Mouse (Mus musculus): Measurements from ENCODE around the gene Cd164. TPM values are rescaled to one million over a fixed set of nuclear protein-coding genes. Genes with fewer than 3 reads are reported as not detected.
A peak's percentile ranks its signal among the peaks of the same experiment; 100 is the strongest.

The Cd164 gene
- polyA plus RNA-seq, 1 experiment from 2014 or later, result 44.6 TPM

DNA sequence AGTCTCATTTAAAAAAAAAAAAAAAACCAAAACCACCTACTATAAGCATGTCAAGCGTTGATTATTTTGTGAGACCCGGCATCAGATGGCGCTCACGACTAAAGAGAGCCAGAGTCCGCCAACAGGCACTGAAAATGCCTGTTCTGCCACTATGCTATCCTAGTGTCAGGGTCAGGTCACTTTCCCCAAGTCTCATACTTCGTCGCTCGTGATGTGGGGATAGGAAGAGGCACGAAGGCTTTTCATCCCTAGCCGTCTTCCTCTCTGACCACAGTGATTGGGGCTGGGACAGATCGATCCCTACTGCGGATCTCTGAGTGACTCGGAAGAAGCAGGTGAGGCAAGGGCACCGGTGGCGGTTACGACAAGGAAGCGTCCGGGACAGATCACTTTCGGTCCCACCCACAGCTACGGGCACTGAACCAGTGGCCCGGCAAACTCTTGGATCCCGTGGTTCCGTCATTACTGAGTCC lies 670 bp upstream of the Cd164 start:
- peak overlapping the region; percentile 100 for H3K27ac ChIP-seq (ENCODE audit: low read depth, low read length)
- H3K4me1 ChIP-seq (ENCODE audit: control insufficient read depth, insufficient read depth, low read length), result peaks cover 15% of the 10 kb centered on the region
- peak overlapping the region; percentile 88 for H3K9ac ChIP-seq (replicated peaks; ENCODE audit: low read depth, low read length)
- H3K4me3 ChIP-seq (ENCODE audit: low read depth, low read length), result peak overlapping the region; percentile 75
- ATAC-seq (ENCODE audit: low read depth), result peak; percentile 63
- no peaks in the 10 kb centered on the region for H3K27me3 ChIP-seq (ENCODE audit: control insufficient read depth, insufficient read depth, low read length)
- peak overlapping the region; percentile 73 for H3K4me2 ChIP-seq (ENCODE audit: low read depth, low read length)
- no peaks in the 10 kb centered on the region for H3K36me3 ChIP-seq (ENCODE audit: control insufficient read depth, insufficient read depth, low read length)
- H3K9me3 ChIP-seq (ENCODE audit: control insufficient read depth, low read length), result no peaks in the 10 kb centered on the region
- under 1% methylated on average over 23 of the region's 23 CpGs for WGBS

DNA sequence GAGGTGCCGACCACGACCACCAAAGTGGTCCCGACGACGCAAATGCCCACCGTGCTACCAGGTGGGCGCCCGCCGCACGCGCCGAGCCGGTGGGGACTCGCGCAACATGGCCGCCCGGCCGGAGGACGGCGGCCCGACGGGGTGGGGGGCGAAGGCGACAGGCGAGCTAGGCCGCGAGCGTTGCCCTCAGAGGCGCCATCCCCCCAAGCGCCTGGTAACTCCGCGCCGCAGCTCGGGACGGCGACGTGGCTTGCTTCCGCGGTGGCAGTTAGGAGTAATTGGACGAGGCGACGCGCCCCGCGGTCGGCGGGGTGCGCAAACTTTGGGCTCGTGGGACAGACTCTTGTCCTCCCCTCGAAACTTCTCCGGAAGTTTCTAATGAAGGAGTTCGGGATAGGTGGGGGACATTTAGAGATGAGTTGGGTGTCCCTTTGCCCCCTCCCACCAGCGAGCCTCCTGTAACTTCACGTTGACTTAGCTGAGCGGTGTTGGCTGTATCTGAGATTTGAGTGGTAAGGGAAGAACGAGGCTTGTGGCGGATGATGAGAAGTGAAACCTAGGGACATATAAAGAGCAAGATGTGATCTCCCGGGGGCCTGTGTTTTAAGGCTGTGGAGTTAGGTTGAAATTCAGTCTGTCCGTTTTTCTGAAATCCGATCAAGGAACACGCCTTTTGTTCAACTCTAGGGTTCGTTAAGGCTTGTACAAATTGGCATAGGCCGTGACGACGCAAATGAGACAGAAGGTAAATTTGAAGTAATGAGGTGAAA lies 611 bp downstream of the Cd164 start:
- Histone ChIP-seq H3K4me3 (ENCODE audit: low read depth, low read length) (peak overlapping the region; percentile 75), H3K36me3 (ENCODE audit: control insufficient read depth, insufficient read depth, low read length) (no peaks in the 10 kb centered on the region), H3K27ac (ENCODE audit: low read depth, low read length) (peak overlapping the region; percentile 100), H3K9ac (replicated peaks; ENCODE audit: low read depth, low read length) (peak overlapping the region; percentile 88), H3K27me3 (ENCODE audit: control insufficient read depth, insufficient read depth, low read length) (no peaks in the 10 kb centered on the region), H3K9me3 (ENCODE audit: control insufficient read depth, low read length) (no peaks in the 10 kb centered on the region), H3K4me2 (ENCODE audit: low read depth, low read length) (peak overlapping the region; percentile 73), H3K4me1 (ENCODE audit: control insufficient read depth, insufficient read depth, low read length) (peaks cover 15% of the 10 kb centered on the region)
- ATAC-seq (ENCODE audit: low read depth), result peak; percentile 6; the same call in 1 of the 2 replicates
- under 1% methylated on average over 65 of the region's 65 CpGs for WGBS

DNA sequence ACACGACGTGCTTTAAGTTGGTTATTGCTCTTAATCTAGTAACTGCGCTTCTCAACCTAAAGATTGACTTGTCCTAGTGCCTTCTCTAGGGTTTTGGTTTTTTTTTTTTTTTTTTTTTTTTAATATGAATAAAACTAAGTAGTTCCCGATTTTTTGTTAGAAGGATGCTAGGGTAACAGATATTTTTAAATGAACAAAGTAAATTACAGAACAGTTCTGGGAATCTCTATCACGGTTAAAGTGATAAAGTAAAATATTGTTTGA lies 1.1 kb downstream of the Cd164 start:
- Histone ChIP-seq H3K36me3 (ENCODE audit: control insufficient read depth, insufficient read depth, low read length) (no peaks in the 10 kb centered on the region), H3K9me3 (ENCODE audit: control insufficient read depth, low read length) (no peaks in the 10 kb centered on the region), H3K4me1 (ENCODE audit: control insufficient read depth, insufficient read depth, low read length) (peaks cover 15% of the 10 kb centered on the region), H3K4me2 (ENCODE audit: low read depth, low read length) (peak overlapping the region; percentile 73), H3K27me3 (ENCODE audit: control insufficient read depth, insufficient read depth, low read length) (no peaks in the 10 kb centered on the region), H3K27ac (ENCODE audit: low read depth, low read length) (no peak overlapping the region), H3K9ac (replicated peaks; ENCODE audit: low read depth, low read length) (peak overlapping the region; percentile 88; the same call in 1 of the 2 replicates), H3K4me3 (ENCODE audit: low read depth, low read length) (peak overlapping the region; percentile 75)
- WGBS, result 4% methylated on average over 5 of the region's 5 CpGs
- no peak for ATAC-seq (ENCODE audit: low read depth)

DNA sequence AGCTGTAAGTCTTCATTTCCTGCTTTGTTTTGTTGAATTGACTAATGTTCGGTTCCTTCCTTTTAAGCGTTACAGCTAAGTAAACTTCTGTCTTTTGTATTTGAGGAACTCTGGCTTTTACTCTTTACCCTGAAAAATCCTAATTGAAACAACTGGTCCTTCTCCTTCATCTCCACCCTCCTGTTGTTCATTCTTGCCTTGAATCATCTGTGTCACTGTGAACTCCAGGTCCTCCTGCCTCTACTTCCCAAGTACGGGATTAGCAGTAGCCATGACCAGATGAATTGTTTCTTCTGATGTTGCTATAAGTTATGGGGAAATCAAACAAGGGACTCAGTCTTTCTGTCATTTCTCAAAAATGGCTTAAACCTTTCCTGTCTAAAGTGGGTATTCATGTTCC lies 4.2 kb downstream of the Cd164 start:
- H3K9ac ChIP-seq (replicated peaks; ENCODE audit: low read depth, low read length), result no peak overlapping the region
- H3K4me2 ChIP-seq (ENCODE audit: low read depth, low read length), result no peak overlapping the region
- H3K27me3 ChIP-seq (ENCODE audit: control insufficient read depth, insufficient read depth, low read length), result no peaks in the 10 kb centered on the region
- no peaks in the 10 kb centered on the region for H3K36me3 ChIP-seq (ENCODE audit: control insufficient read depth, insufficient read depth, low read length)
- WGBS, result 82% methylated on average over 3 of the region's 3 CpGs
- peaks cover 12% of the 10 kb centered on the region for H3K4me1 ChIP-seq (ENCODE audit: control insufficient read depth, insufficient read depth, low read length)
- no peak overlapping the region for H3K27ac ChIP-seq (ENCODE audit: low read depth, low read length)
- no peak overlapping the region for H3K4me3 ChIP-seq (ENCODE audit: low read depth, low read length)
- no peak for ATAC-seq (ENCODE audit: low read depth)
- H3K9me3 ChIP-seq (ENCODE audit: control insufficient read depth, low read length), result no peaks in the 10 kb centered on the region

DNA sequence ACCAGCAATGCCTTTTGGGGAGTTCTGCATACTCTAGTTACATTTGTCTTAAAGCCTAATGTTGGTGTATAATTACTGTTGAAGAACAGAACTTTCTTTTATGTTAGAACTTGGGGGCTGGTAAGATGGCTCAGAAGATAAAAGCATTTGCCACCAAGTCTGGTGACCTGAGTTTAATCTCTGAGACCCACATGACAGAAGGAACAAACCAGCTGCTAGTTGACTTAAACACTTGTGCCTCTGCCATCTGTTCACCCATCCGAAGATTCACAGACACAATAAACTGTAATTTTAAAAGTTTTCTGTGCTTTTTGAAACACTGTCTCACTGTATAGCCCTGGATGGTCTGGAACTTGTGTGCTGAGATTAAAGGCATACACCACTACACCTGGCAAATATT lies 6.5 kb downstream of the Cd164 start:
- H3K9me3 ChIP-seq (ENCODE audit: control insufficient read depth, low read length), result no peaks in the 10 kb centered on the region
- no peak for ATAC-seq (ENCODE audit: low read depth)
- WGBS, result 85% methylated on average over 1 of the region's 1 CpGs
- no peak overlapping the region for H3K4me3 ChIP-seq (ENCODE audit: low read depth, low read length)
- H3K4me2 ChIP-seq (ENCODE audit: low read depth, low read length), result no peak overlapping the region
- H3K36me3 ChIP-seq (ENCODE audit: control insufficient read depth, insufficient read depth, low read length), result peaks cover 6% of the 10 kb centered on the region; the same call in 1 of the 2 replicates
- H3K9ac ChIP-seq (replicated peaks; ENCODE audit: low read depth, low read length), result no peak overlapping the region
- no peaks in the 10 kb centered on the region for H3K27me3 ChIP-seq (ENCODE audit: control insufficient read depth, insufficient read depth, low read length)
- peaks cover 11% of the 10 kb centered on the region for H3K4me1 ChIP-seq (ENCODE audit: control insufficient read depth, insufficient read depth, low read length)
- H3K27ac ChIP-seq (ENCODE audit: low read depth, low read length), result no peak overlapping the region

DNA sequence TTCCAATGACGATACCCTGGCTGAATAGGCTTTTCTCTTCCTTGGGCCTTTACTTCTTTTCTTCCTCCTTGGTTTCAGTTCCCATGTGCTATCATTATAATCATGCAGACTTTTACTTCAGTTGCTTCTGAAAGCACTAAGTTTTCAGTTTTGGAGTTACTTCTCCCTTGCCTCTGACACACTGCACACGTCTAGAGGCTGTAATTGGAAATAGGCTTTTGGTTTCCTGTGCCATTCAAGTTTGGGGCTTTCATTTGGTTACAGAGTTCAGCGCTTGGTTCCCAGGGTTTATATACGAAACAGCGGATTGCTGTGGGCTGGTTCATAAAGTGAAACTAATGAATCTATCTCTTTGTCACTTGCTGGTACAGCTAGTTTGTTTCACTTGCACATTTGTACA lies 10.8 kb downstream of the Cd164 start:
- Histone ChIP-seq H3K4me2 (ENCODE audit: low read depth, low read length) (no peak overlapping the region), H3K4me1 (ENCODE audit: control insufficient read depth, insufficient read depth, low read length) (no peaks in the 10 kb centered on the region), H3K36me3 (ENCODE audit: control insufficient read depth, insufficient read depth, low read length) (peaks cover 11% of the 10 kb centered on the region; the same call in 1 of the 2 replicates), H3K9ac (replicated peaks; ENCODE audit: low read depth, low read length) (no peak overlapping the region), H3K27ac (ENCODE audit: low read depth, low read length) (no peak overlapping the region), H3K4me3 (ENCODE audit: low read depth, low read length) (no peak overlapping the region), H3K27me3 (ENCODE audit: control insufficient read depth, insufficient read depth, low read length) (no peaks in the 10 kb centered on the region), H3K9me3 (ENCODE audit: control insufficient read depth, low read length) (no peaks in the 10 kb centered on the region)
- 92% methylated on average over 5 of the region's 5 CpGs for WGBS
- ATAC-seq (ENCODE audit: low read depth), result no peak

DNA sequence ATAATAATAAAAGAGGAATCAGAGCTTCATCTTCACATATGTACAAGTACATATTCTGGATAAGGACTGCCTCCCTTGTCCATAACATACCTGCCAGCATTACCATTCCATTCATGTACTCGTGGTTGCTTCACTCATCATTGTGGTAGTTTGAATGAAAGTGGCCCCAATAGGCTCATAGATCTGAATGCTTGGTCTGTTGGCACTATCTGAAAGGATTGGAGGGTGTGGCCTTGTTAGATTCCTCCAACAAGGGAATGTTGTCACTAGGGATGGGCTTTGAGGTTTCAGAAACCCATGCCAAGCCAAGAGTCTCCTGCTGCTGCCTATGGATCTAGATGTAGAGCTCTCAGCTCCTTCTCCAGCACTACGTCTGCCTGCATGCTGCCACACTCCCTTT lies 16.8 kb downstream of the Cd164 start:
- WGBS, result 91% methylated on average over 2 of the region's 2 CpGs
- Histone ChIP-seq H3K36me3 (ENCODE audit: control insufficient read depth, insufficient read depth, low read length) (peaks cover 4% of the 10 kb centered on the region; the same call in 1 of the 2 replicates), H3K9ac (replicated peaks; ENCODE audit: low read depth, low read length) (no peak overlapping the region), H3K9me3 (ENCODE audit: control insufficient read depth, low read length) (no peaks in the 10 kb centered on the region), H3K4me2 (ENCODE audit: low read depth, low read length) (no peak overlapping the region), H3K4me3 (ENCODE audit: low read depth, low read length) (no peak overlapping the region), H3K27ac (ENCODE audit: low read depth, low read length) (no peak overlapping the region), H3K27me3 (ENCODE audit: control insufficient read depth, insufficient read depth, low read length) (no peaks in the 10 kb centered on the region), H3K4me1 (ENCODE audit: control insufficient read depth, insufficient read depth, low read length) (no peaks in the 10 kb centered on the region)
- no peak for ATAC-seq (ENCODE audit: low read depth)

DNA sequence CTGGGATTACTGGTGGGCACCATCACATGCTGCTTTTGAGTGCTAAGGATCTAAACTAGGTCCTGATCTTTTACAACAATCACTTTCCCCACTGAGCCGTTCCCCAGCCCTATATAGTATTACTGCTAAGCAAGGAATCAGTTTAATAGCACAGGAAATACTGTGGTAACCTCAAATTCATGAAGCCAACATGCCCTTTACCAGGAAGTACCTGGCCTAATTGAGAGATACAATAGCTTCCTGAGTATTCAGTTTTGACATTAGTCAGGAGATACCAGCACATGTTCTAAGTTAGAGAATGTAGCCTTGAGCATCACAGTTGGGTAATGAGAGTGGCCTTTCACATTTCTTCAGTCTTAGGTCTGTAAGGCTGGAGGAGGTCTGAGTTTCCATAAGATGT lies 17.5 kb downstream of the Cd164 start:
- H3K4me3 ChIP-seq (ENCODE audit: low read depth, low read length), result no peak overlapping the region
- ATAC-seq (ENCODE audit: low read depth), result no peak
- no peaks in the 10 kb centered on the region for H3K4me1 ChIP-seq (ENCODE audit: control insufficient read depth, insufficient read depth, low read length)
- H3K9me3 ChIP-seq (ENCODE audit: control insufficient read depth, low read length), result no peaks in the 10 kb centered on the region
- no peaks in the 10 kb centered on the region for H3K27me3 ChIP-seq (ENCODE audit: control insufficient read depth, insufficient read depth, low read length)
- H3K4me2 ChIP-seq (ENCODE audit: low read depth, low read length), result no peak overlapping the region
- no peak overlapping the region for H3K27ac ChIP-seq (ENCODE audit: low read depth, low read length)
- H3K9ac ChIP-seq (replicated peaks; ENCODE audit: low read depth, low read length), result no peak overlapping the region
- H3K36me3 ChIP-seq (ENCODE audit: control insufficient read depth, insufficient read depth, low read length), result no peaks in the 10 kb centered on the region
- WGBS, result 100% methylated on average over 1 of the region's 1 CpGs

DNA sequence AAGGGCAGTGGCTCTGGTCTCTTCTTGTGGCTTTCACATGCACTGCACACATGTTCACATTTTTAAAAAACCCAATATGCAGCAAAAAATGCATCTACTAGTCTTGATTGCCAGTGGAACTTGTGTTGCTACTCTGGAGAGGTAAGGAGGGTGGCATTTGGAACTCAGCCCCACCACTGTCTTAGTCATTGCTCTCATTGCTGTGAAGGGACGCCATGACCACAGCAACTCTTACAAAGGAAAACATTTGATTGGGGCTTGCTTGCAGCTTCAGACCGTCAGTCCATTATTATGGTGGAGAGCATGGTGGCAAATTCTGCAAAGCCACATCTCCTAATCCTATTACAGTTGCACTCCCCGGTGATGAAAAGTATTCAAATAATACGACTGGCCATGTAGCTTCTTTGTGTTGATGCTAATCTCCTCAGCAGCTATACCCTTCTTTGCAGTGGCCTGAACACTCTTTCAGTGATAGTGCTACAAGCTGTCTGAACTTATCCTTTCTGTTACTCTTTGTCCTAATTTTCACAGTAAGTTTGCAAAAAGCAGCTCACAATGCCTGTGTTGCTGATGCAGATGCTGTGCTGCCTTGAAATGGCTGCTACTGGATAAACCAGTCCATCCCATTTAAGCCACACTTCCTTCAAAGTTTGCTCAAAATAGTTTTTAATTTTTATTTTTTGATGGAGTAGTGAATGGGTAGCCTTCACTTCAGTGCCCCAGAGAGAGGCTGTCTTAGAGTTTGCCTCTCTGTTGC lies 18.2 kb downstream of the Cd164 start:
- Histone ChIP-seq H3K9ac (replicated peaks; ENCODE audit: low read depth, low read length) (no peak overlapping the region), H3K4me2 (ENCODE audit: low read depth, low read length) (no peak overlapping the region), H3K27me3 (ENCODE audit: control insufficient read depth, insufficient read depth, low read length) (no peaks in the 10 kb centered on the region), H3K4me3 (ENCODE audit: low read depth, low read length) (no peak overlapping the region), H3K4me1 (ENCODE audit: control insufficient read depth, insufficient read depth, low read length) (no peaks in the 10 kb centered on the region), H3K9me3 (ENCODE audit: control insufficient read depth, low read length) (no peaks in the 10 kb centered on the region), H3K27ac (ENCODE audit: low read depth, low read length) (no peak overlapping the region), H3K36me3 (ENCODE audit: control insufficient read depth, insufficient read depth, low read length) (no peaks in the 10 kb centered on the region)
- 91% methylated on average over 4 of the region's 4 CpGs for WGBS
- ATAC-seq (ENCODE audit: low read depth), result no peak

Data from neural tube, embryonic 14.5 days (tissue).